Mouse (Mus musculus): ENCODE measurements around the gene Spock1. TPM values are rescaled to one million over a fixed set of nuclear protein-coding genes. Genes with fewer than 3 reads are reported as not detected.

Spock1 gene
- polyA plus RNA-seq, 1 experiment from 2014 or later = 17.2 TPM

GRCm38 (mm10) chr13:57831374-57832163 lies 76.6 kb downstream of the Spock1 start:
- Histone ChIP-seq H3K4me3 (ENCODE audit: low read depth, low read length) (no peak overlapping the region), H3K9ac (ENCODE audit: low read length) (no peak overlapping the region), H3K4me2 (no peak overlapping the region), H3K4me1 (ENCODE audit: control insufficient read depth, insufficient read depth, low read length) (peaks cover 3% of the 10 kb centered on the region; the same call in 1 of the 2 replicates), H3K27ac (ENCODE audit: low read depth, low read length) (no peak overlapping the region), H3K9me3 (ENCODE audit: control insufficient read depth, low read length) (no peaks in the 10 kb centered on the region; the same call in 1 of the 2 replicates), H3K36me3 (ENCODE audit: control insufficient read depth, insufficient read depth, low read length) (no peaks in the 10 kb centered on the region), H3K27me3 (ENCODE audit: control insufficient read depth, insufficient read depth, low read length) (no peaks in the 10 kb centered on the region)
- DNase-seq (ENCODE audit: low spot score, missing footprints) (no peak), ATAC-seq (ENCODE audit: low FRiP score) (no peak)
- WGBS = 77% methylated on average over 11 of the region's 11 CpGs

DNA sequence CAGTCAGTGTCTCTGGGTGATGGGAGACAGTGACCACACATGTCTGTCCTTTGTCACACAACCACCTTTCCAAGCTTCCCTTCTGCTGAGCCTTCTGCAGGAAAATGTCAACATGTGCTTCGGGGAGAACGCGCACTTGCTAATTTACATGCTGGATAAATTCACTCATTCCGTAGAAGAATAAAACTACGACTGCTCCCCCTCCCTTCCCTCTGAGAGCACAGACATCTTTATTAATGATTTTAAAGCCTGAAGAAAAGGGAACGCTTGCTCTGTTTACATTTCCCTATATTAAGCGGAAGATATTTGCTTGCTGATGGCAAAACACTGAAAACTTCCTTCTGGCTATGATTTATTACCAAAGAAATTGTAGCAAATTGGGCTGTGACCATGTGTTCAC lies 77.2 kb downstream of the Spock1 start:
- no peak for DNase-seq (ENCODE audit: low spot score, missing footprints)
- Histone ChIP-seq H3K9me3 (ENCODE audit: control insufficient read depth, low read length) (no peaks in the 10 kb centered on the region; the same call in 1 of the 2 replicates), H3K9ac (ENCODE audit: low read length) (no peak overlapping the region), H3K4me2 (no peak overlapping the region), H3K4me3 (ENCODE audit: low read depth, low read length) (no peak overlapping the region), H3K27ac (ENCODE audit: low read depth, low read length) (no peak overlapping the region), H3K4me1 (ENCODE audit: control insufficient read depth, insufficient read depth, low read length) (peaks cover 3% of the 10 kb centered on the region; the same call in 1 of the 2 replicates), H3K36me3 (ENCODE audit: control insufficient read depth, insufficient read depth, low read length) (no peaks in the 10 kb centered on the region), H3K27me3 (ENCODE audit: control insufficient read depth, insufficient read depth, low read length) (no peaks in the 10 kb centered on the region)
- WGBS = 73% methylated on average over 7 of the region's 7 CpGs
- ATAC-seq (ENCODE audit: low FRiP score) = no peak

DNA sequence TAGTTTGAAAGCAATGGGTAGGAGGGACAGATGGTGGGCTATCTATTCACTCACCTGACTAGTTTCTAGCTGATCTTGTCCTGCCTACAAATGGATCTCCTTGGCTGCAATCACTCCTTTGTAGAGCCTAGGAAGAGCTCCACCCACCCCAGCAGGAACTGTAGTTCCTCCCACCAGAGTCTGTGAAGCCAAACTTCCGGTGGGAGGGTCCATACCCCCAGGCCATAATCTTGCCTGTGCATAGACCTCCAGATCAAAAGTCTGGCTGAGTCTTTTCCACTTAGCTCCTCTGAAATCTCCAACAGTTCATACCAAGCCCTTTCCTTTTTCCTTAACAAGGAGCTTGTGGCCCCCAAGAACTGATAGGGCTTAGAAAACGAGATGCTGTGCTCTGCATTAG lies 78.0 kb downstream of the Spock1 start:
- H3K9ac ChIP-seq (ENCODE audit: low read length) = no peak overlapping the region
- H3K27ac ChIP-seq (ENCODE audit: low read depth, low read length) = no peak overlapping the region
- WGBS = 44% methylated on average over 2 of the region's 2 CpGs
- peaks cover 3% of the 10 kb centered on the region; the same call in 1 of the 2 replicates for H3K4me1 ChIP-seq (ENCODE audit: control insufficient read depth, insufficient read depth, low read length)
- ATAC-seq (ENCODE audit: low FRiP score) (no peak), DNase-seq (ENCODE audit: low spot score, missing footprints) (no peak)
- no peaks in the 10 kb centered on the region for H3K36me3 ChIP-seq (ENCODE audit: control insufficient read depth, insufficient read depth, low read length)
- no peaks in the 10 kb centered on the region for H3K27me3 ChIP-seq (ENCODE audit: control insufficient read depth, insufficient read depth, low read length)
- no peak overlapping the region for H3K4me2 ChIP-seq
- no peak overlapping the region for H3K4me3 ChIP-seq (ENCODE audit: low read depth, low read length)
- H3K9me3 ChIP-seq (ENCODE audit: control insufficient read depth, low read length) = no peaks in the 10 kb centered on the region; the same call in 1 of the 2 replicates

DNA sequence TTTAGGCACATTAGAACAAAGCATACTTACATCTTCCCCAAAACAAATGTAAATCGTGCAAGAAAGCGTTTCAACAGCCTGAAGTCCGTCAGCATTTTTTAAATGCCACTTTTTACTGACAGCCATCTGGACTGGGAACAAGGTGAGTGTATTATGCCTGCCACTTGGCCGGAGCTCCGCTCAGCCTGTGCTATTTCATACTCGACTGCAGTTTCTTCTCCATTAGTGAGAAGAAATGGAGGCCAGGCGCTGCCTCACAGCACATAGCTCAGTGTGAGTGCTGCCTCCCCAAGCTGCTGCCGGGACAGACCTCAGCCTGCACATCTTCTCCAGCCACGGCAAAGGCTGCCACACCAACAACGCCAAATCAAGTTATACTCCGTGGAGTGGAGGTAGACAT lies 91.9 kb downstream of the Spock1 start:
- no peak overlapping the region for H3K4me2 ChIP-seq
- no peaks in the 10 kb centered on the region for H3K36me3 ChIP-seq (ENCODE audit: control insufficient read depth, insufficient read depth, low read length)
- H3K9me3 ChIP-seq (ENCODE audit: control insufficient read depth, low read length) = peaks cover 2% of the 10 kb centered on the region; the same call in 1 of the 2 replicates
- no peaks in the 10 kb centered on the region for H3K4me1 ChIP-seq (ENCODE audit: control insufficient read depth, insufficient read depth, low read length)
- 92% methylated on average over 11 of the region's 11 CpGs for WGBS
- no peaks in the 10 kb centered on the region for H3K27me3 ChIP-seq (ENCODE audit: control insufficient read depth, insufficient read depth, low read length)
- ATAC-seq (ENCODE audit: low FRiP score) (no peak), DNase-seq (ENCODE audit: low spot score, missing footprints) (no peak)
- no peak overlapping the region for H3K4me3 ChIP-seq (ENCODE audit: low read depth, low read length)
- H3K27ac ChIP-seq (ENCODE audit: low read depth, low read length) = no peak overlapping the region
- no peak overlapping the region for H3K9ac ChIP-seq (ENCODE audit: low read length)

GRCm38 (mm10) chr13:57812643-57813042 lies 95.5 kb downstream of the Spock1 start:
- Histone ChIP-seq H3K9me3 (ENCODE audit: control insufficient read depth, low read length) (peaks cover 2% of the 10 kb centered on the region; the same call in 1 of the 2 replicates), H3K27ac (ENCODE audit: low read depth, low read length) (no peak overlapping the region), H3K9ac (ENCODE audit: low read length) (no peak overlapping the region), H3K4me3 (ENCODE audit: low read depth, low read length) (no peak overlapping the region), H3K4me1 (ENCODE audit: control insufficient read depth, insufficient read depth, low read length) (no peaks in the 10 kb centered on the region), H3K36me3 (ENCODE audit: control insufficient read depth, insufficient read depth, low read length) (no peaks in the 10 kb centered on the region), H3K27me3 (ENCODE audit: control insufficient read depth, insufficient read depth, low read length) (no peaks in the 10 kb centered on the region), H3K4me2 (no peak overlapping the region)
- no peak for ATAC-seq (ENCODE audit: low FRiP score)
- 94% methylated on average over 7 of the region's 7 CpGs for WGBS
- DNase-seq (ENCODE audit: low spot score, missing footprints) = no peak

DNA sequence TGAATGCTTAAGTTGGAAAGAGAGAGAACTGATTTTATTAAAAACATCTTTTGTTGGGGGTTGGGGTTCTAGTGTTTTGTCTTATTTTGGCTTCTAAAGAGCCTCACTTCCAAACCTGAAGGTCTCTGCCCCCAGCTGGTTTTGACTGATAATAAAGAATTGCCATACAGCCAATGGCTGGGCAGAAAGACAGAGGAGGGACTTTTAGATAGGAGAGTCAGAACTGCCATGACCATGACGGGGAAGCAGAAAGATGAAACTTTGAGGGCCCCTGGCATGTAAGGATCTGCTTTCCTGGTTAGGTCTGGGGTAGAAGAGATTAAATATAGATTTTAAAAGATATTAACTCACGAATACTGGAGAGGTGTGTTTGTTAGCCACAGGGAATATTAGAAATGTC lies 96.9 kb downstream of the Spock1 start:
- H3K4me1 ChIP-seq (ENCODE audit: control insufficient read depth, insufficient read depth, low read length) = no peaks in the 10 kb centered on the region
- H3K9ac ChIP-seq (ENCODE audit: low read length) = no peak overlapping the region
- H3K9me3 ChIP-seq (ENCODE audit: control insufficient read depth, low read length) = no peaks in the 10 kb centered on the region
- H3K4me2 ChIP-seq = no peak overlapping the region
- H3K4me3 ChIP-seq (ENCODE audit: low read depth, low read length) = no peak overlapping the region
- no peak for DNase-seq (ENCODE audit: low spot score, missing footprints)
- no peaks in the 10 kb centered on the region for H3K27me3 ChIP-seq (ENCODE audit: control insufficient read depth, insufficient read depth, low read length)
- 80% methylated on average over 2 of the region's 2 CpGs for WGBS
- no peaks in the 10 kb centered on the region for H3K36me3 ChIP-seq (ENCODE audit: control insufficient read depth, insufficient read depth, low read length)
- no peak for ATAC-seq (ENCODE audit: low FRiP score)
- no peak overlapping the region for H3K27ac ChIP-seq (ENCODE audit: low read depth, low read length)

DNA sequence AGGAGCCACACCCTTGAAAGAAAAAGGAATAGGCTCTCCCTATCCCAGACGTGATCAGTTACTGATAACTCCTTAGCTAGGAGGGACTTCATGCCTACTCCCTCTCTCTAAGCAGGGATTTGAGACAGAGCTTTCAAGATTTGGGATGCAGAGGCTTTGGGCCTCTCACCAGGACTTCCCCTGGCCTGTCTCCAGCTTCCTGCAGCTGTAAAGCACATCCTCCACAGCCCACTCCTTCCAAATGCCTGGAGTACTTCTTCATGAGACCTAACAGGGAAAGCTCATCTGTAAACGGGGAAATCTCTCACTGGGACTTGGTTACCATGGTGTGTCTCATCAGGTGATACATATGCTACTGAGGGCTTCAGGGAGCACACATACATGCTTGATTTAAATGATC lies 97.3 kb downstream of the Spock1 start:
- no peaks in the 10 kb centered on the region for H3K36me3 ChIP-seq (ENCODE audit: control insufficient read depth, insufficient read depth, low read length)
- DNase-seq (ENCODE audit: low spot score, missing footprints) (no peak), ATAC-seq (ENCODE audit: low FRiP score) (no peak)
- H3K9me3 ChIP-seq (ENCODE audit: control insufficient read depth, low read length) = no peaks in the 10 kb centered on the region
- H3K4me2 ChIP-seq = no peak overlapping the region
- no peak overlapping the region for H3K4me3 ChIP-seq (ENCODE audit: low read depth, low read length)
- H3K27ac ChIP-seq (ENCODE audit: low read depth, low read length) = no peak overlapping the region
- H3K9ac ChIP-seq (ENCODE audit: low read length) = no peak overlapping the region
- H3K4me1 ChIP-seq (ENCODE audit: control insufficient read depth, insufficient read depth, low read length) = no peaks in the 10 kb centered on the region
- no peaks in the 10 kb centered on the region for H3K27me3 ChIP-seq (ENCODE audit: control insufficient read depth, insufficient read depth, low read length)
- WGBS = 62% methylated on average over 2 of the region's 2 CpGs

GRCm38 (mm10) chr13:57810083-57810482 lies 98.0 kb downstream of the Spock1 start:
- H3K4me1 ChIP-seq (ENCODE audit: control insufficient read depth, insufficient read depth, low read length) = no peaks in the 10 kb centered on the region
- H3K9ac ChIP-seq (ENCODE audit: low read length) = no peak overlapping the region
- no peak for ATAC-seq (ENCODE audit: low FRiP score)
- H3K36me3 ChIP-seq (ENCODE audit: control insufficient read depth, insufficient read depth, low read length) = no peaks in the 10 kb centered on the region
- H3K27me3 ChIP-seq (ENCODE audit: control insufficient read depth, insufficient read depth, low read length) = no peaks in the 10 kb centered on the region
- H3K4me2 ChIP-seq = no peak overlapping the region
- H3K9me3 ChIP-seq (ENCODE audit: control insufficient read depth, low read length) = no peaks in the 10 kb centered on the region
- H3K4me3 ChIP-seq (ENCODE audit: low read depth, low read length) = no peak overlapping the region
- WGBS = 86% methylated on average over 5 of the region's 5 CpGs
- no peak for DNase-seq (ENCODE audit: low spot score, missing footprints)
- H3K27ac ChIP-seq (ENCODE audit: low read depth, low read length) = no peak overlapping the region

DNA sequence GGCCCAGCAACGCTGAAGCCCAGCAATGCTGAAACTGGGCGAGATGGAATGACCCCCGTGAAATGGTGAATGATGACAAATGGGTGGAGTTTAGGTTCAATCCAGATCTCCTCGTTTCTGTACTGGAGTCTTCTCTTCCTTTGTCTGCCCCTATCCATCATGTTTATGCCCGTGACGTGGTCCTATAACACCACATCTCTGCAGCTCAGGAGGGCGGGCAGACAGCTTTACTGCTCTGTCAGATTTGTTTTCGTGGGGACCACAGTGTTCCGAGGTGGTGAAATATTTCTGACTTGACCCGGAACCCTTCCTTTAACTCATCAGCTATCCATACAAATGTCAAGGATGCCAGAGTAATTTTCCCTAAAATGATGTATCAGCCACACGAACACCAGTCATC lies 98.5 kb downstream of the Spock1 start:
- no peak overlapping the region for H3K27ac ChIP-seq (ENCODE audit: low read depth, low read length)
- DNase-seq (ENCODE audit: low spot score, missing footprints) = no peak
- no peak for ATAC-seq (ENCODE audit: low FRiP score)
- H3K27me3 ChIP-seq (ENCODE audit: control insufficient read depth, insufficient read depth, low read length) = no peaks in the 10 kb centered on the region
- H3K36me3 ChIP-seq (ENCODE audit: control insufficient read depth, insufficient read depth, low read length) = no peaks in the 10 kb centered on the region
- 92% methylated on average over 11 of the region's 11 CpGs for WGBS
- no peak overlapping the region for H3K4me2 ChIP-seq
- H3K4me3 ChIP-seq (ENCODE audit: low read depth, low read length) = no peak overlapping the region
- no peak overlapping the region for H3K9ac ChIP-seq (ENCODE audit: low read length)
- no peaks in the 10 kb centered on the region for H3K9me3 ChIP-seq (ENCODE audit: control insufficient read depth, low read length)
- H3K4me1 ChIP-seq (ENCODE audit: control insufficient read depth, insufficient read depth, low read length) = no peaks in the 10 kb centered on the region
